Mouse (Mus musculus): Measurements from ENCODE around the gene Epha8. TPM values are rescaled to one million over a fixed set of nuclear protein-coding genes. Genes with fewer than 3 reads are reported as not detected.
A peak's percentile ranks its signal among the peaks of the same experiment; 100 is the strongest.

Epha8 gene
- polyA plus RNA-seq, 1 experiment from 2014 or later = 0.52 TPM

DNA sequence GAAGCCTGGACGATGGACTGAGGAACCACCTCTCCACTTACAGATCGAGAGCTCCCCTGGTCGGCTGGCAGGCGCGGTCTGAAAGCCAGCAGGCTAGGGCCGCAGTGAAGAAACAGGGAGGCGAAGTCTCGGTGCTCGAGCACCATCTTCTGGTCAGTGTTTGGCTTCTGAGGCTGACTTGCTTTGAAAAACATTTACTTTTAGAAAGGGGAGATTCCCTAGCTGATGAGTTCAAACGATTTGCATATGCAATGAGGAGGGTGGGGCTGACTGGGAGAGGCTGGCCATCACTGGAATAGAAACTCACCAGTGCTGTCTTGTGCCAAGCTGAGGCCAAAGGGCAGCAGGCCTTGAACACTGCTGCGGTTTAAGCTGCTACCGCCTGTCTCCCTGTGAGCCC lies 24.7 kb upstream of the Epha8 start:
- Histone ChIP-seq H3K36me3 (ENCODE audit: control insufficient read depth, insufficient read depth, low read length) (no peaks in the 10 kb centered on the region), H3K4me1 (ENCODE audit: control insufficient read depth, insufficient read depth, low read length) (no peaks in the 10 kb centered on the region), H3K27me3 (ENCODE audit: control insufficient read depth, insufficient read depth, low read length) (no peaks in the 10 kb centered on the region), H3K27ac (ENCODE audit: low read length) (no peak overlapping the region), H3K9ac (replicated peaks; ENCODE audit: low read depth, low read length) (no peak overlapping the region), H3K9me3 (ENCODE audit: control insufficient read depth, low read depth, low read length) (no peaks in the 10 kb centered on the region), H3K4me2 (replicated peaks; ENCODE audit: low read depth, low read length) (no peak overlapping the region), H3K4me3 (ENCODE audit: low read depth, low read length) (no peak overlapping the region)
- 10% methylated on average over 12 of the region's 12 CpGs for WGBS
- no peak for ATAC-seq (ENCODE audit: insufficient number of reproducible peaks, insufficient read depth, low FRiP score, low read depth)

DNA sequence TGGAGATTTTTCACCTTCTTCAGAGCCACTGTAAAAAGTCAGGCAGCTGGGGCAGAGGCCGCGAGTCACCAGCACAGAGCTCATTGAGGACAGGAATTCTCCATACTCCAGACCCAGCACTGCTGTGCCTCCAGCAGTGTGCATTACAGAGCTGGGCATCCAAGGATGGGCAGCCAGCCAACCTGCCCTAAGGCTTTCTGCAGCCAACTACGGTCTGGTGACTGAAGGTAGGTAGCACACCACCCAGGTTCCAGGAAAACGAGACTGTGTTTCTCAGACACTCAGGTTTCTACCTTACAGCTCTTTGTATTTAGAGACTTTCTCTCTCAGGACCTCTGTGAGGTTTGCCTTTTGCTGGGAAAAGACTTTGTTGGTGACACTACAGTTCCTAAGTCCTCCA lies 24.3 kb upstream of the Epha8 start:
- H3K36me3 ChIP-seq (ENCODE audit: control insufficient read depth, insufficient read depth, low read length) = no peaks in the 10 kb centered on the region
- no peak overlapping the region for H3K4me3 ChIP-seq (ENCODE audit: low read depth, low read length)
- no peak overlapping the region for H3K9ac ChIP-seq (replicated peaks; ENCODE audit: low read depth, low read length)
- no peaks in the 10 kb centered on the region for H3K27me3 ChIP-seq (ENCODE audit: control insufficient read depth, insufficient read depth, low read length)
- ATAC-seq (ENCODE audit: insufficient number of reproducible peaks, insufficient read depth, low FRiP score, low read depth) = no peak
- H3K4me2 ChIP-seq (replicated peaks; ENCODE audit: low read depth, low read length) = no peak overlapping the region
- no peaks in the 10 kb centered on the region for H3K4me1 ChIP-seq (ENCODE audit: control insufficient read depth, insufficient read depth, low read length)
- no peak overlapping the region for H3K27ac ChIP-seq (ENCODE audit: low read length)
- WGBS = 71% methylated on average over 4 of the region's 4 CpGs
- no peaks in the 10 kb centered on the region for H3K9me3 ChIP-seq (ENCODE audit: control insufficient read depth, low read depth, low read length)

DNA sequence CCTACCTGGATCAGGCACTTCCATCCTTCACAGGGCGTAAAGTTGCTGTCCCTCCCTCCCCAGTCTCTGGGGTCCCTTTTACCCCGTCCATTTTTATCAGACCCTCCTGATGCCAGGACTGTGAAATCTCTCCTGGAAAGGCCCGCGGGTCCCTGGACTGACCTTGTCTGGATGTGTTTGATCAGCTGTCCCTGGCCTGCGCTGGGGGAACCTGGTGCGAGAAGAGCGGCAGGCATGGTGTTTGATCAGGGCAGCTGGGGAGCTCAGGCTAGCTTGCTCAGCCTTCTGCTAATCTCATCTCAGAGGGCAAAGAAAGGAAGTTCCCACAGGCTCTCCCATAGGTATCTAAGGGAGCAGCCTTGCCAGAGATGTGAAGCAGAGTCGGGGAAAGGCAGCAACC lies 20.6 kb upstream of the Epha8 start:
- Histone ChIP-seq H3K27me3 (ENCODE audit: control insufficient read depth, insufficient read depth, low read length) (no peaks in the 10 kb centered on the region), H3K36me3 (ENCODE audit: control insufficient read depth, insufficient read depth, low read length) (no peaks in the 10 kb centered on the region), H3K9me3 (ENCODE audit: control insufficient read depth, low read depth, low read length) (no peaks in the 10 kb centered on the region), H3K4me1 (ENCODE audit: control insufficient read depth, insufficient read depth, low read length) (no peaks in the 10 kb centered on the region), H3K4me3 (ENCODE audit: low read depth, low read length) (no peak overlapping the region), H3K4me2 (replicated peaks; ENCODE audit: low read depth, low read length) (no peak overlapping the region), H3K27ac (ENCODE audit: low read length) (no peak overlapping the region), H3K9ac (replicated peaks; ENCODE audit: low read depth, low read length) (no peak overlapping the region)
- WGBS = 46% methylated on average over 8 of the region's 8 CpGs
- no peak for ATAC-seq (ENCODE audit: insufficient number of reproducible peaks, insufficient read depth, low FRiP score, low read depth)

DNA sequence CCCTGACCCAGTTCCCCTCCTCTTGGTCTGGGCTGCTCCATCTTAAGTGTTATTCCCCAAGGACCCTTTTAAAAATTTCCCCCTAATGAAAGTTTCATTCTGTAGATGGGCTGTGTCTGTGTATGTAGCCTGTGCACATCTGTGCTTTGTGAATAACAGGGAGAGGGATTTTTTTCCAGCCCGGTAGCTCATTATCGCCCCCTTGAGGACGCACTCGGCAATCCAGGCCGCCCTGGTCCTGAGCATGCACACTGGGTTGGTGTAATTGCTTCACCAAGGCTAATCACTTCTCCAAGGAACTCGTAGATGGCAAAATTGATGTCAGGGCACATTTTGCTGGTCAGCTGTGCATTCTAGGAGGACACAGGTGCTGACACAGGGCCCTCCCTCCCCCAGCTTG lies 14.3 kb upstream of the Epha8 start:
- no peak overlapping the region for H3K4me3 ChIP-seq (ENCODE audit: low read depth, low read length)
- no peaks in the 10 kb centered on the region for H3K9me3 ChIP-seq (ENCODE audit: control insufficient read depth, low read depth, low read length)
- H3K9ac ChIP-seq (replicated peaks; ENCODE audit: low read depth, low read length) = no peak overlapping the region
- H3K4me1 ChIP-seq (ENCODE audit: control insufficient read depth, insufficient read depth, low read length) = 0 out of 2 replicates have a peak, but pooled peaks cover 3% of the 10 kb centered on the region
- no peak overlapping the region for H3K4me2 ChIP-seq (replicated peaks; ENCODE audit: low read depth, low read length)
- no peak overlapping the region for H3K27ac ChIP-seq (ENCODE audit: low read length)
- H3K27me3 ChIP-seq (ENCODE audit: control insufficient read depth, insufficient read depth, low read length) = peaks cover 10% of the 10 kb centered on the region; the same call in 1 of the 2 replicates
- ATAC-seq (ENCODE audit: insufficient number of reproducible peaks, insufficient read depth, low FRiP score, low read depth) = no peak
- 7% methylated on average over 6 of the region's 6 CpGs for WGBS
- no peaks in the 10 kb centered on the region for H3K36me3 ChIP-seq (ENCODE audit: control insufficient read depth, insufficient read depth, low read length)

DNA sequence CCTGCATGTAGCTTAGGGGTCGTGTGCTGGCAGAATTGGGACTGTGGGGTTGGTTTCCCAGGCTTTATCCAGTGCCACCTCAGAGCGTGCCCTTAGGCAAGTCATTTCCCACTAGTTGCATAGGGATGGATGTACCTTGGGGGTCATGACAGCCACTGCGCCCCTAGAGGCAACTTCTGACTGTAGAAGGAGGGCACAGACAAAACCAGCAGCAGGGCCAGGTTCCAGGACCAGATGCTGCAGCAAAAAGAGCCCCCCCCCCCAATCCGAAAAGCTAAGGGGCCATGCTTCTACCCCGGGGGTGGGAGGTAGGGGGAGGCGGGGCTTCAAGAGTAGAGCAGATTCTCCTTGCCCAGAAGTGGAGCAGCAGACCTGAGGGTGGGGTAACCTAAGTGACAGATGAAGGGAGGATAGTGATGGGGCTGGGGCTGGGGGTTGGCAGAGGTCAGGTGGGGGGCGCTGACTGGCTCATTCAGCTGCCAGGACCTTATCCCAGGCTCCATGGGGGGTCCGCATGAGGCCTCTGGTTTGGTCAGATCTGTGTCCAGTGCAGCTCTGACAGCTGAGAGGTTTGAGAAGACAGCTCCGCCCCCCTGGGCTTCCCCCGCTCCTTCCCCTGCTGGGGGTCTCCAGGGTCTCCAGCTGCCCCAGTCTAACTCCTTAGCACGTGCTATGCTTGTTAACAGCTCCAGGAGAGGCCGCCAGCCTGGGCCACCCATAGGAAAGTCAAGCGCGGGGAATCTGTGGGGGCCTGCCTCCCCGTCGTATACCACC lies 13.1 kb upstream of the Epha8 start:
- Histone ChIP-seq H3K36me3 (ENCODE audit: control insufficient read depth, insufficient read depth, low read length) (no peaks in the 10 kb centered on the region), H3K27ac (ENCODE audit: low read length) (no peak overlapping the region), H3K27me3 (ENCODE audit: control insufficient read depth, insufficient read depth, low read length) (peaks cover 10% of the 10 kb centered on the region; the same call in 1 of the 2 replicates), H3K4me1 (ENCODE audit: control insufficient read depth, insufficient read depth, low read length) (peaks cover 6% of the 10 kb centered on the region; the same call in 1 of the 2 replicates), H3K9ac (replicated peaks; ENCODE audit: low read depth, low read length) (no peak overlapping the region), H3K9me3 (ENCODE audit: control insufficient read depth, low read depth, low read length) (no peaks in the 10 kb centered on the region), H3K4me3 (ENCODE audit: low read depth, low read length) (no peak overlapping the region), H3K4me2 (replicated peaks; ENCODE audit: low read depth, low read length) (no peak overlapping the region)
- 29% methylated on average over 16 of the region's 16 CpGs for WGBS
- ATAC-seq (ENCODE audit: insufficient number of reproducible peaks, insufficient read depth, low FRiP score, low read depth) = peak; percentile 29; the same call in 1 of the 2 replicates

DNA sequence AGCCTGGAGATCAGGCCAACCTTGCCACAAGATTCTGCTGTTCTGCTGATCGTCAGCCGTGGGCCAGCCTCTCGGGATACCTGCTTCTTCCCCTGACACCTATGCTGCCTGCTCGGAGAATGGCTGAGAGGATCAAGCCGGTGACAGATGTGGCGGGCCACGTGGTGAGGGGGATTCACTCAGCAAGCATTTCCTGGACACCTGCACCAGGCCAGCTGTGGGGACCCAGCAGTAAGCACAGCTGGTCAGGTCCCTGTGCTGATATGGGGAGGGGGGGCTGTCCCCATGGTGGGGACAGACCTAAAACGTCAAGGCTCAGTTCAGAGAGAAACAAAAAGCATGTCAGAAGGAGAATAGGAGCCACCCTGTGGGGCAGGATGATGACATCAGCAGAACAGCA lies 12.5 kb upstream of the Epha8 start:
- Histone ChIP-seq H3K4me1 (ENCODE audit: control insufficient read depth, insufficient read depth, low read length) (peaks cover 6% of the 10 kb centered on the region; the same call in 1 of the 2 replicates), H3K9ac (replicated peaks; ENCODE audit: low read depth, low read length) (no peak overlapping the region), H3K4me3 (ENCODE audit: low read depth, low read length) (no peak overlapping the region), H3K9me3 (ENCODE audit: control insufficient read depth, low read depth, low read length) (no peaks in the 10 kb centered on the region), H3K27ac (ENCODE audit: low read length) (no peak overlapping the region), H3K36me3 (ENCODE audit: control insufficient read depth, insufficient read depth, low read length) (no peaks in the 10 kb centered on the region), H3K4me2 (replicated peaks; ENCODE audit: low read depth, low read length) (no peak overlapping the region), H3K27me3 (ENCODE audit: control insufficient read depth, insufficient read depth, low read length) (peaks cover 10% of the 10 kb centered on the region; the same call in 1 of the 2 replicates)
- ATAC-seq (ENCODE audit: insufficient number of reproducible peaks, insufficient read depth, low FRiP score, low read depth) = no peak
- WGBS = 50% methylated on average over 8 of the region's 8 CpGs

DNA sequence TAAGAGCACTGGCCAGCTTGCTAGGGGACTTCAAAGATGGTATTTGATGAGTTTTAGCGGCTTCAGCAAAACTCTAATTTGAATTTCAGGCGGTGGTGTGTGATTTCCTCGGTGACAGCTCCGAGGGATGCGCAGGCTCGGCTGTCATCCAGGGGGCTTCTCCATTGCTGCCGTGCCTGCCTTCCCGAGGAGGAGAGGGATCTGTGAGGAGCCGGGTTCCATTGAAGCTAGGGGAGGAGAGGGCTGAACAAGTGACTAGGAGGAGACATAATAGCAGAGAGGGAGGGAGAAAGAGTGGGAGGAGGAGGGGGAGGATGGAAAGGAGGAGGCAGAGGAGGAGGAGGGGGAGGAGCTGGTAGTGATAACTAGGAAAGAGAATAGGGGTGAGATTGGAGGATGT lies 10.9 kb upstream of the Epha8 start:
- H3K9ac ChIP-seq (replicated peaks; ENCODE audit: low read depth, low read length) = no peak overlapping the region
- no peaks in the 10 kb centered on the region for H3K9me3 ChIP-seq (ENCODE audit: control insufficient read depth, low read depth, low read length)
- ATAC-seq (ENCODE audit: insufficient number of reproducible peaks, insufficient read depth, low FRiP score, low read depth) = no peak
- 19% methylated on average over 9 of the region's 9 CpGs for WGBS
- no peak overlapping the region for H3K4me3 ChIP-seq (ENCODE audit: low read depth, low read length)
- no peaks in the 10 kb centered on the region for H3K36me3 ChIP-seq (ENCODE audit: control insufficient read depth, insufficient read depth, low read length)
- peaks cover 6% of the 10 kb centered on the region; the same call in 1 of the 2 replicates for H3K4me1 ChIP-seq (ENCODE audit: control insufficient read depth, insufficient read depth, low read length)
- no peak overlapping the region for H3K27ac ChIP-seq (ENCODE audit: low read length)
- no peak overlapping the region for H3K4me2 ChIP-seq (replicated peaks; ENCODE audit: low read depth, low read length)
- peaks cover 10% of the 10 kb centered on the region; the same call in 1 of the 2 replicates for H3K27me3 ChIP-seq (ENCODE audit: control insufficient read depth, insufficient read depth, low read length)

DNA sequence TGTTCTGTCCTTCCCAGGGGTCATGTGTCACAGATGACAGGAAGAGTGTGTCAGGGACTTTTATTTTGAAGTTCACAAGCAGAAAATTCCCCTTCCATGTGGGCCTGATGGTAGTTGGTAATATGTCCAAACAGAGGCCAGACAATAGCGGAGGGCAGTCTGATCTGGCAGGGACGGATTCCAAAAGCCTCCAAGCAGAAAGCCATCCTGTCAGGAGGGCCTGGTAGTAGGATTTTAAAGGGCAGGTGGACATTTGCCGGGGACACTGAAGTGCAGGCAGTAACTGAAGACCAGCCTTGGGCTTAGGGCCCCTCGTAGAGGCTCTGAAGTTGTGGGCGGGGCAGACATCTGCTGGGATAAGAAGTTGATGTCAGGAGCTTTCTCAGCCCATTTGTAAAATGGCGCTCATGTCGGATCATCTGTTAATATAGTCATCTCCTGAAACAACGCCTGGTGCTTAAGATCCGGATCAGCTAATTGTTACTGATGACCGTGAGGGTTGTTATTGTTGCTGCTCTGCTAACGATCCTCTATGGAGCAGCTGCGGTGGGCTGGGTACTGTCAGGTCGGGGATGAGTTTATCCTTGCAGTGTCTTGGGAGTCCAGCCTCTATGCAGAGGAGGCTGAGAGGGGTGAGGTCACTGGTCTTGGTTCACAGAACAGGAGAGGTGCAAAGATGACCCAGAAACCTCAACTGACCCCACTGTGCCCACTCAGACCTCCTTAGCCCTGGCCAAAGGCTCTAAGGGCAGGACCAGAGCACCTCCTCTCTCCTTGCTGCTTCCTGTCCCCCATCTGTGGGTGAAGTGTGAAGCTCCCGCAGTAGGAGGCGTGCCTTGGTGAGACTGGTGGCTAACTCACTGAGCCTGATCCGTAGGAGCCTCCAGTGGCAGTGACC lies 10.1 kb upstream of the Epha8 start:
- no peak overlapping the region for H3K27ac ChIP-seq (ENCODE audit: low read length)
- no peaks in the 10 kb centered on the region for H3K9me3 ChIP-seq (ENCODE audit: control insufficient read depth, low read depth, low read length)
- WGBS = 25% methylated on average over 16 of the region's 16 CpGs
- no peak for ATAC-seq (ENCODE audit: insufficient number of reproducible peaks, insufficient read depth, low FRiP score, low read depth)
- no peak overlapping the region for H3K4me2 ChIP-seq (replicated peaks; ENCODE audit: low read depth, low read length)
- H3K36me3 ChIP-seq (ENCODE audit: control insufficient read depth, insufficient read depth, low read length) = no peaks in the 10 kb centered on the region
- H3K4me3 ChIP-seq (ENCODE audit: low read depth, low read length) = no peak overlapping the region
- peaks cover 10% of the 10 kb centered on the region; the same call in 1 of the 2 replicates for H3K27me3 ChIP-seq (ENCODE audit: control insufficient read depth, insufficient read depth, low read length)
- H3K9ac ChIP-seq (replicated peaks; ENCODE audit: low read depth, low read length) = no peak overlapping the region
- peaks cover 9% of the 10 kb centered on the region for H3K4me1 ChIP-seq (ENCODE audit: control insufficient read depth, insufficient read depth, low read length)

Measured in stomach, embryonic 14.5 days (tissue).